Mouse (Mus musculus) heart, adult 10 weeks (tissue): ENCODE data around the gene Kif16b. TPM values are rescaled to one million over a fixed set of nuclear protein-coding genes. Genes with fewer than 3 reads are reported as not detected.

ENCODE experiments used
- polyA plus RNA-seq: library from polyadenylated mRNA; stranded (reverse); fragments of 350-450 nt; fragmentation: Illumina TruSeq; extraction: RNeasy Lipid Tissue Mini Kit (QIAGEN cat#74804); gene quantifications from one replicate; pipeline ENCODE4 v1.2.3, GENCODE M21; 2014; ENCODE audit warnings: low read depth, low replicate concordance

Kif16b gene
- 23.9 TPM for polyA plus RNA-seq

GRCm38 (mm10) chr2:142900862-142901805 is at the start of gene Kif16b:
Gene Kif16b, minus strand, starts transcription at chr2:142901531.

Other genes starting within 250 kb of the Kif16b start
- gene Snrpb2, start 161.5 kb upstream of the Kif16b start, polyA plus RNA-seq: 23.7 TPM
- gene Otor, start 176.9 kb upstream of the Kif16b start, polyA plus RNA-seq: not detected